Mouse (Mus musculus) hindbrain, embryonic 13.5 days (tissue): ENCODE measurements around the gene Hoxa10. TPM values are rescaled to one million over a fixed set of nuclear protein-coding genes. Genes with fewer than 3 reads are reported as not detected.

Experiments used
- ATAC-seq: fragments of 200-750 bp; cut with Nextera tagmentation; 2 replicates; pipeline ENCODE4 v1.8.0; 2017; ENCODE audit warnings: moderate TSS enrichment; ENCODE audit not compliant: low FRiP score
- H3K27ac ChIP-seq: fragments of 300-500 bp; sonication (generic); 2 replicates; pipeline ENCODE4 v1.5.1; 2015; ENCODE audit warnings: inconsistent platforms, mild to moderate bottlenecking, moderate library complexity
- H3K27me3 ChIP-seq: fragments of 300-500 bp; sonication (generic); 2 replicates; pipeline ENCODE4 v1.6.1; 2015; ENCODE audit warnings: mild to moderate bottlenecking, inconsistent platforms
- H3K36me3 ChIP-seq: fragments of 300-500 bp; sonication (generic); 2 replicates; pipeline ENCODE4 v1.6.1; 2015; ENCODE audit warnings: mild to moderate bottlenecking, inconsistent platforms
- H3K4me1 ChIP-seq: fragments of 300-500 bp; sonication (generic); replicated peaks from 2 replicates; pipeline ENCODE4 v1.6.1; 2015; ENCODE audit warnings: inconsistent platforms
- H3K4me2 ChIP-seq: fragments of 300-500 bp; sonication (generic); 2 replicates; pipeline ENCODE4 v1.6.1; 2015; ENCODE audit warnings: inconsistent platforms, mild to moderate bottlenecking, moderate library complexity
- H3K4me3 ChIP-seq: fragments of 300-500 bp; sonication (generic); 2 replicates; pipeline ENCODE4 v1.5.1; 2015; ENCODE audit warnings: mild to moderate bottlenecking, inconsistent platforms
- H3K9ac ChIP-seq: fragments of 300-500 bp; sonication (generic); 2 replicates; pipeline ENCODE4 v1.6.1; 2015; ENCODE audit warnings: mild to moderate bottlenecking, inconsistent platforms
- H3K9me3 ChIP-seq: fragments of 300-500 bp; sonication (generic); 2 replicates; pipeline ENCODE4 v1.6.1; 2016; ENCODE audit warnings: inconsistent platforms
- WGBS: fragments of 180-500 bp; shearing (Covaris S2); methylation state at CpG from one replicate; pipeline ENCODE4 v1.1.7; 2015; 5-methylcytosine and 5-hydroxymethylcytosine counted together
- polyA plus RNA-seq: library from polyadenylated mRNA; unstranded; fragments of >200 nt; fragmentation: Nextera tagmentation; extraction: Ambion mirVana; gene quantifications from 2 replicates; pipeline ENCODE4 v1.2.1, GENCODE M21; 2015

Hoxa10 gene
- polyA plus RNA-seq, 1 experiment from 2014 or later = 0.22 TPM

DNA sequence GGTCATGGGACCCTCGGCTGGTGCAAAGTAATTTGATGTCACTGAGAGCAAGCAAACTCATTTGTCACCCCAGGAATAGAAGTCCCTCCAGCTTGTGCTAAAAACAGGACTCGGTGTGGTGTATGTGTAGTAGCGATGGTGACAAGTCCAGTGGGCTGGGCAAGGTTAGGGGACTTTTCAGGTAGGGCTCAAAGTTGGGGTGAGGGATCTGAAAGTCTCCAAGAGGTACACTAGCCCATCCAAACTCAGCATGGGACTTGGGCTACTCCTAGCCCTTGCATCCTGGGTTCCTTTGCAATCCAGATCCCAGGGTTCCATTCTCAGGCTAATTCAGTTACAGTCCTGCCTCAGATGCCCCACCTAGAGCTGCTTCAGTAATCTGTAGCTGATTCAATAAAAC, 28.1 kb upstream of the Hoxa10 start:
- 2% methylated on average over 3 of the region's 3 CpGs for WGBS
- Histone ChIP-seq H3K27me3 (peaks cover 97% of the 10 kb centered on the region), H3K27ac (no peak overlapping the region), H3K36me3 (no peaks in the 10 kb centered on the region), H3K4me1 (no peaks in the 10 kb centered on the region), H3K9ac (no peak overlapping the region), H3K4me2 (no peak overlapping the region), H3K4me3 (no peak overlapping the region), H3K9me3 (no peaks in the 10 kb centered on the region)
- no peak for ATAC-seq

- Histone ChIP-seq H3K4me2 (no peak overlapping the region), H3K4me1 (no peaks in the 10 kb centered on the region), H3K4me3 (no peak overlapping the region), H3K27me3 (peaks cover 97% of the 10 kb centered on the region), H3K9me3 (no peaks in the 10 kb centered on the region), H3K9ac (no peak overlapping the region), H3K27ac (no peak overlapping the region), H3K36me3 (no peaks in the 10 kb centered on the region)
- under 1% methylated on average over 7 of the region's 7 CpGs for WGBS
- no peak for ATAC-seq
Observed at GRCm38 (mm10) chr6:52268341-52268740, 27.7 kb upstream of the Hoxa10 start.

GRCm38 (mm10) chr6:52267691-52268090, 27.0 kb upstream of the Hoxa10 start:
- no peak overlapping the region for H3K27ac ChIP-seq
- 5% methylated on average over 3 of the region's 3 CpGs for WGBS
- no peak overlapping the region for H3K9ac ChIP-seq
- no peak overlapping the region for H3K4me3 ChIP-seq
- no peaks in the 10 kb centered on the region for H3K36me3 ChIP-seq
- no peak overlapping the region for H3K4me2 ChIP-seq
- no peaks in the 10 kb centered on the region for H3K9me3 ChIP-seq
- no peak for ATAC-seq
- H3K4me1 ChIP-seq = no peaks in the 10 kb centered on the region
- H3K27me3 ChIP-seq = peaks cover 97% of the 10 kb centered on the region

GRCm38 (mm10) chr6:52267221-52267620, 26.6 kb upstream of the Hoxa10 start:
- H3K4me2 ChIP-seq = no peak overlapping the region
- H3K36me3 ChIP-seq = no peaks in the 10 kb centered on the region
- H3K4me1 ChIP-seq = no peaks in the 10 kb centered on the region
- peaks cover 97% of the 10 kb centered on the region for H3K27me3 ChIP-seq
- no peak overlapping the region for H3K9ac ChIP-seq
- no peaks in the 10 kb centered on the region for H3K9me3 ChIP-seq
- ATAC-seq = no peak
- H3K27ac ChIP-seq = no peak overlapping the region
- no peak overlapping the region for H3K4me3 ChIP-seq
- WGBS = 15% methylated on average over 5 of the region's 5 CpGs

DNA sequence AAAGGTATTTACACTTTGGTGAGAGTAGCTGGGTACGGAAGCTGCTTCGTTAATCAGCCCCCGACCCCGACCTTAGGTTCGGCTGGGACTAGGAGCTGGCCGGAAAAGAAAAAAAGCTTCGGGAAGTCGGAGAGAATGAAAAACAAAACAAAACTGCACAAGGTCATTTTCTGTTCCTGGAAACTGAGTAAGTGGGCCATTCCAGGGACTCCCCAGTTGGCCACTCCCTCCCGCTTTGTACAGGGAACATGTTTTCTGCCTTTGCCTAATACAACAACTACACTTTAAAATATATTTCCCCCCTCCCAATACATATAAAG, 26.0 kb upstream of the Hoxa10 start:
- no peak overlapping the region for H3K4me2 ChIP-seq
- no peaks in the 10 kb centered on the region for H3K9me3 ChIP-seq
- peaks cover 98% of the 10 kb centered on the region for H3K27me3 ChIP-seq
- no peak for ATAC-seq
- H3K9ac ChIP-seq = no peak overlapping the region
- no peaks in the 10 kb centered on the region for H3K36me3 ChIP-seq
- 3% methylated on average over 9 of the region's 9 CpGs for WGBS
- no peak overlapping the region for H3K4me3 ChIP-seq
- no peaks in the 10 kb centered on the region for H3K4me1 ChIP-seq
- H3K27ac ChIP-seq = no peak overlapping the region

- Histone ChIP-seq H3K27ac (no peak overlapping the region), H3K4me1 (no peaks in the 10 kb centered on the region), H3K36me3 (no peaks in the 10 kb centered on the region), H3K4me3 (no peak overlapping the region), H3K9me3 (no peaks in the 10 kb centered on the region), H3K27me3 (peaks cover 98% of the 10 kb centered on the region), H3K4me2 (no peak overlapping the region), H3K9ac (no peak overlapping the region)
- 1% methylated on average over 19 of the region's 19 CpGs for WGBS
- no peak for ATAC-seq
Observed at GRCm38 (mm10) chr6:52265913-52266665, 25.4 kb upstream of the Hoxa10 start.

DNA sequence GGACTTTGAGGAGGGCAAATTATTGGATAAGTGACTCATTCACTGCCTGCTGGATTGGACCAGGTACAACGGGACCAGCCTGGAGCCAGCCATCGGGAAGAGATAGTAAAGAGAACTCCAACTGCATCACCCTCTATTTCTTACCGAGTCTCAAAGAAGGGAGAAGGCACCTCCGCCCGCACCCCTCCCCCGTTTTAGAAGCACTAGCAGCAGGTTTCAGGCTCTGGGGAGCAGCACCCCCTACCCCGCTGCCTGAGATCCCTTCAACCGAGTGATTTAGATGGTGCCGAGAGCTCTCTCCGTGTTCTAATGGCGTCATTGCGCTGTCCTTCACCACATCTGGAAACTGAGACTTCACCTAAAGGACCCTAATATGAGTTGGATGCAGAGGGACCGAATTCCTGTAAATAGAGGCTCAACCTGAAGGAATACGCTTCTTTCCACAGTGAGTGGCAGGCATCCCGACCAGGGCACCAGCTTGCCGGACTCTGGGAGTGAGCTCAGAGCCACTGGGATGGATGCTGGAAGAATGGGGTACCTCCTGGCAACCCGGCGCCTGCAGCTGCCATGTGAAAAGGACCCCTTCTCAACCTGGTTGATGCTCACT, 24.8 kb upstream of the Hoxa10 start:
- no peak overlapping the region for H3K4me3 ChIP-seq
- no peak overlapping the region for H3K9ac ChIP-seq
- peaks cover 3% of the 10 kb centered on the region; the same call in 1 of the 2 replicates for H3K4me1 ChIP-seq
- no peaks in the 10 kb centered on the region for H3K9me3 ChIP-seq
- 1% methylated on average over 18 of the region's 18 CpGs for WGBS
- no peak overlapping the region for H3K27ac ChIP-seq
- ATAC-seq = no peak
- H3K4me2 ChIP-seq = no peak overlapping the region
- H3K27me3 ChIP-seq = peaks cover 98% of the 10 kb centered on the region
- H3K36me3 ChIP-seq = no peaks in the 10 kb centered on the region

GRCm38 (mm10) chr6:52264106-52264790, 23.6 kb upstream of the Hoxa10 start:
- 4% methylated on average over 5 of the region's 5 CpGs for WGBS

GRCm38 (mm10) chr6:52263321-52263585, 22.6 kb upstream of the Hoxa10 start:
- H3K4me3 ChIP-seq = no peak overlapping the region
- H3K9ac ChIP-seq = no peak overlapping the region
- peaks cover 98% of the 10 kb centered on the region for H3K27me3 ChIP-seq
- ATAC-seq = no peak
- no peaks in the 10 kb centered on the region for H3K36me3 ChIP-seq
- no peak overlapping the region for H3K27ac ChIP-seq
- 3% methylated on average over 6 of the region's 6 CpGs for WGBS
- H3K4me1 ChIP-seq = peaks cover 3% of the 10 kb centered on the region
- H3K9me3 ChIP-seq = no peaks in the 10 kb centered on the region
- H3K4me2 ChIP-seq = no peak overlapping the region

More at GRCm38 (mm10) chr6:52264106-52264790, 23.6 kb upstream of the Hoxa10 start:
- ATAC-seq = no peak
- Histone ChIP-seq H3K27me3 (peaks cover 98% of the 10 kb centered on the region), H3K27ac (no peak overlapping the region), H3K36me3 (no peaks in the 10 kb centered on the region), H3K9me3 (no peaks in the 10 kb centered on the region), H3K4me1 (peaks cover 3% of the 10 kb centered on the region), H3K4me2 (no peak overlapping the region), H3K4me3 (no peak overlapping the region), H3K9ac (no peak overlapping the region)

DNA sequence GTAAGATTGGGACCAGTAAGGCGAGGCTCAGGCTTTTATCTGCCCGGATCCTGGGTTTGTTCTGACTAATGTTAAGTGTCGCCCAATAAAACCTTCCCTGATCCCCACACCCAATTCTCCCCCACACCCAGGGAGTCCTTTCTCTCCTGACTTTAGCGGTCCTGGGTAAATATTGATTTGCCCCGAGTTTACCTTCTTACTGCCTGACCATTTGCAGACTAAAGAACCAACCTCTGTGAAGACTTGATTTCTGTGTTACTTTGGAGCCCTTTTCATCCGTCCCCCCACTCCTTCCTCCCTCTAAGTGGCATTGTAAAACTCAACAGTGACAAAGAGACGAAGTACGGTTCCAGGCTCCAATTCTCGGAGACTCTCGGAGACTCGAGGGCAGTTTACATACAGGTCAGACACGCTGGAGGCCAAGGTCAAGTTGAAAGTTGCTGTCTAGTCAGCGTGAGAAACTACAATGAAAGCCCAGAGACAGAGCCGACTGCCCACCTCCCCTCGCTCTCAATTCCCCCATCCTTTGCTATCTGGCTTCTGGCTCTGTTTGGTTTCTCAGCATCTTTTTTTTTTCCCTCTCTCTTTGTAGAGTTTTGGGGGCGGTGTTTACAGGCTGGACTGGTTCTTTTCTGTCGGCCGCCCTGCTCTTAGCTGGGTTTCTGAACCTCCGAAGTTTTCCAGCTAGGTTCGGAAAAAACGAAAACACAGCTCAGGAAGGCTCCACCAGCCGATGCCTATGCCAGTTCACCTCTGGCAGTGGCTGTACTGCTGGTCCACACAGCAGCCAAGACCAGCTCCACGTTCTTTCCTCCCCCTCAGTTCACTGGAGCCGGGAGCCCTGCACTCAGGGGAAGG, 22.0 kb upstream of the Hoxa10 start:
- no peak overlapping the region for H3K4me2 ChIP-seq
- ATAC-seq = no peak
- peaks cover 96% of the 10 kb centered on the region for H3K27me3 ChIP-seq
- H3K4me1 ChIP-seq = peaks cover 3% of the 10 kb centered on the region
- H3K27ac ChIP-seq = no peak overlapping the region
- no peaks in the 10 kb centered on the region for H3K36me3 ChIP-seq
- H3K9me3 ChIP-seq = no peaks in the 10 kb centered on the region
- H3K9ac ChIP-seq = no peak overlapping the region
- 1% methylated on average over 24 of the region's 24 CpGs for WGBS
- no peak overlapping the region for H3K4me3 ChIP-seq

GRCm38 (mm10) chr6:52261751-52262462, 21.3 kb upstream of the Hoxa10 start:
- no peaks in the 10 kb centered on the region for H3K9me3 ChIP-seq
- 1% methylated on average over 9 of the region's 9 CpGs for WGBS
- no peaks in the 10 kb centered on the region for H3K36me3 ChIP-seq
- no peak for ATAC-seq
- no peak overlapping the region for H3K9ac ChIP-seq
- peaks cover 3% of the 10 kb centered on the region for H3K4me1 ChIP-seq
- no peak overlapping the region for H3K27ac ChIP-seq
- H3K27me3 ChIP-seq = peaks cover 97% of the 10 kb centered on the region
- no peak overlapping the region for H3K4me3 ChIP-seq
- H3K4me2 ChIP-seq = no peak overlapping the region
